Mouse (Mus musculus): ENCODE results near the gene Car4.
A peak's percentile ranks its signal among the peaks of the same experiment; 100 is the strongest.

Gene Car4

DNA sequence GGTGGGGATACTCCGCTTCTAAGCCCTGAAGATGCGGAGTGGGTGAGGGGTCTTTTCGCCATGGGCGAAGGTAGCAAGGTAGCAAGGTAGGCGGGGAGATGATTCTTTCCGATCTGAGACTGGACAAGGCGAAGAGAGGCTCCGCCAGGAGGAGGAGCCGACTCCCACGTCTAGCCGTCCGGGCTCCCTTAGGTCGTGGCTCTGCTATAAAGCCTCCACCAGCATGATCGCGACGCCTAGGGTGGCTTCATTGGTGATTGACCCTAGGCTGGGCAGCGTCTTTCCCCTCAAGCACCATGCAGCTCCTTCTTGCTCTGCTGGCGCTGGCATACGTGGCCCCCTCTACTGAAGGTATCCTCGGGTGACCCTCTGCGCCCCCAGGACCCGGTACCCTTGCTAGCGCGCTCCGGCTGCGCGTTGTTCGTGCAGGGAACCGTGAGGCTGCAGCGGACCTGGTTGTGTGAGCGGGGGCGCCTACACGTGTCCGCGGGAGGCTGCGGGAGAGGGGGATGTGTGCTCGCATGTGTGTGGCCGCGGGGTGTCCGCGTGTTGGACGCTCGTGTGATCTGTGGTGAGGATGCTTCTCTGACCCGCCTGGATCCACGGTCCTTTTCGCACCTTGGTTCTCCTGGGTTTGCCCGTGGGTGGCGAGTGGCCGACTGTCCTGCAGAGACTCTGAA, at the start of gene Car4:
Gene Car4, plus strand, starts transcription at position 196 of the 680 bp plus-strand sequence.
- no peak for DNase-seq (ENCODE audit: extremely low read depth, low read depth)

DNA sequence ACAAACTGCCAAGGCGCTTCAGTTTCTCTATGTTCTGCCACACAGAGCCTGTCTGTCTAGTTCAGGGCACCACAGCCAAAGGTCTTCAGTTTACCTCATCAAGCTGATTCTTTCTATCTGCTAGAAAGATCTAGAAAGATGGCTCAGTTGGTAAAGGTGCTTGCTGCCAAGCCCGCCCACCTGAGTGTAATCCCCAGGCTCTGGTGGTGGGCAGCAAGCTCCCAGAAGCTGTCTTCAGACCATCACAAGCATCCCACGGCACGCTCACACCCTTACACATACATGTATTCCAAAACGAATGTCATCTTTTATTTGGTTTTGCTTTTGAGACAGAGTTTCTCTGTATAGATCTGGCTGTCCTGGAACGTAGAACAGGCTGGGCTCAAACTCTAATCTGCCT, 49.1 kb upstream of the Car4 start:
- no peak for DNase-seq (ENCODE audit: extremely low read depth, low read depth)

DNA sequence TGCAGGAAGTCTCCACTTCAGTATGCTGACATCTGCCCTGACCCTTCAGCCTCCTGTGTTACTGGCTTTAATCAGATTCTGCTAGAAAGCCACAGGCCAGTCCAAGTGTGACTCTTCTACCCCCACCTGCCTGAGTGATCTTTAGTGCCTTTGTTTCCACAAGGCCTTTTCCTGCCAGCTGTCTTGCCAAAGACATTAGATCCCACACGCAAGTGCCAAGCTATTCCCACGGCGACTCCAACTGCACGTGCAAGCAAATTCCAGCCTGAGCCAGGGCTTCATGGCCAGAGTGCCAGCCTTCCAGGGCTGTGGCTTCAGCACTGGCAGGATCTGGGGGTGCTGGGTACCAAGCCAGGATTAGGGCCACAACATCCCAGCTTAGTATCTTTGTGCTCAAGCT, 47.2 kb upstream of the Car4 start:
- no peak for DNase-seq (ENCODE audit: extremely low read depth, low read depth)

DNA sequence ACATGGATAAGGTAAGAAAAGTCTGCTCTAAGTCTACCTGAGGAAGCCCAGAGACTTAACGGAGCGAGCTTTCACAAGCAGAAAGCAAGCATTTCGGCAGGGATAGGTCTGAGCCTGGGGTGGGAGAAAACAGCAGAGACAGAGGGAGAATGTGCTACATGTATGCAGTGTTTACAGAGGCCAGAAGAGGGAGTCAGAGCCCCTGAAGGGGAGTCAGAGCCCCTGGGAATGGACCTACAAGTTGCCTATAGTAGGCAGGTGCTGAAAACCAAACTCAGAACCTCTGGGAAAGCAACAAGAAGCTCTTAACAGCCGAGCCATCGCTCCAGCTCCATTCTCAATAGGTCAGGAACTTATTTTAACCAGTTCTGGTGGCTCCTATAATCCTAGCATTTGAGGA, 42.9 kb upstream of the Car4 start:
- DNase-seq (ENCODE audit: extremely low read depth, low read depth): peak; percentile 36

DNA sequence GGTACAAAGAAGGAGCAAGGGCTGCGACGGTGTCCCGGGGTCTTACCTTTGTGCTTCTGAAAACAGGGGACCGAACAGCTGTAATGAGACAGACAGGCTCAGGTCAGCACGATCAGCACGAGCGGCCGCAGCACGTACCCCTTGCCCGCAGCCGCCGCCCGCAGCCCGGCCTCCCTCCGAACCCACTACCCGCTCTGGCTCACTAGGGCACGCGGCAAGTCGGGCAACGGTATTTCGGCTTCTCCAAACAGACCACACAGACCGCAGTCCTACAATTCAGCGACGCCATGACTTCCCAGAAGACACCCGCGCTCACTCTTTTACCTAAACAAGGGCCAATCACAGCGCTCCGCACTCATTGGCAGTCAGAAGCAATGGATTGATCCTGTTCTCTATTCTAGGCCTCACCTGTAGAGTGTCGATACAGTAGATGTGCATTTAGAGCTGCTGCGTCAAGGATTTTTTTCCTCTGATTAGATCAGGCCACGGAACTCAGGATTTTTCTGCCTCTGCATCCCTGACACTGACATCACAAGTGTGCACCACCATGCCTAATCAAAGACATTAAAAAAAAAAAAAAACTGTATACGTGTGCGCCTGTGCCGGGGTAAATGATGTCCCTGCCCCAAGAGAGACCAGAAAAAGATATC, 41.4 kb upstream of the Car4 start, which contains the start of gene Znhit3:
Gene Znhit3, minus strand, starts transcription at position 314 of the 650 bp plus-strand sequence.
- peak; percentile 93 for DNase-seq (ENCODE audit: extremely low read depth, low read depth)

DNA sequence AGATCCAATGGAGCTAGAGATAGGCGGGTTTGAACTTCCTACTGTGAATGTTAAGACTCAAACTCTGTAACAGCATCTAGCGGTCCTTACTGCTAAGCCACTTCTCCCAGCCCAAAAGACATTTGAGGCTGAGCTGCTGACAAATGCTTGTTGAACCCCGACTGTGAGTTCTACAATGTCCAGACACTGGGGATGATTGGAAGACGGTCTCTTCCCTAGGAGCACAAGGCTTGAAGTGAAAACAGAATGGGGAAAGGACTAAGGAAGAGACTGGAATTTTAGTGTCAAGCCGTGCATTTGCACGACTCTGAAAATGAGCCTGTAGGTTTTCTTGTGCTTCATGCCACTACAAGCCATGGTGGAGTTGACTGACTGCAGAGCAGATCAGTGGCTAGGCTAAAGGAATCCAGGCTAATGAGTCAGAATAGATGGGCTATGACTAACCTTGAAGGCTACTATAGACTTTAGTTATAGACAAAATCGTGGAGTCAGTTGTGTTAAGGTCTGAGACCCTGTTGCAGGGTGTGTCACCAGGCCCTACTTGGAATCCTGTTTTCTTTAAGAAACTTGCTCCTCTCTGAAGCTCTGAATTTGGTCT, 40.8 kb upstream of the Car4 start:
- no peak for DNase-seq (ENCODE audit: extremely low read depth, low read depth)

DNA sequence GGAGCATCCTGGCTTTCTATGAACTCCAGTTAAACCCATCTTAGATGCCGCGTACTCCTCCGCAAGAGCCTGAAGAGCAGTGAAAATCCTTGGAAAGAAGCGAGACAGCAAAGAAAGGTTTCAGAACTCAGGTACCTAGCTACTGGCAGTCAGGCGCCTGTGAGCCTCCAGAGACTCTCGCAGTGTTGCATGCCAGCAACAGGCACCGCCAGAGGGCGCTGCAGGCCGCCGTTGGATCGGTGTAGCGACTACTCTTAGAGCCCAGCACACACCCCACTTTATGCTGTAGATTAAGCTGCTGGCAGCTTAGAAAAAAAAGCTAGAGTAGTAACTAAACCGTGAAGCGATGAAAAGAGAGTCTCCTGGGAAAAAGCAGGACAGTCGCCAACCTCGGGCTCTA, 39.2 kb upstream of the Car4 start:
- DNase-seq (ENCODE audit: extremely low read depth, low read depth): peak; percentile 78

DNA sequence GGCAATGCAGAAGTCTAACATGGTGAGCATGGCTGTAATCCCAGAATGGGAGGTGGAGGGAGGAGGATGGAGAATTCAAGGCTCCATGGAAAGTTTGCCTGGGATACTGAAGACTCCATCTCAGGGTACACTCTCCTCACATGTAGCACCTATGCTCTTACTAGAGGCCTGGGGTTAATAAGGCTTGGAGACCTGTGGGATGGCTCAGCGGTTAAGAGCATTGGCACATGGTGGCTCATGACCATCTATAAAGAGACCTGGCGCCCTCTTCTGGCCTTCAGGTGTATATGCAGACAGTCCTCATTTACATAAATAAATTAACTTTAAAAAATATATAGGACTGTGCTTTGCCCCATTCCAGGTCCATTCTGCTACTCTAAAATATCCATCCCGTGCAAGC, 38.3 kb upstream of the Car4 start:
- DNase-seq (ENCODE audit: extremely low read depth, low read depth): peak; percentile 71

DNA sequence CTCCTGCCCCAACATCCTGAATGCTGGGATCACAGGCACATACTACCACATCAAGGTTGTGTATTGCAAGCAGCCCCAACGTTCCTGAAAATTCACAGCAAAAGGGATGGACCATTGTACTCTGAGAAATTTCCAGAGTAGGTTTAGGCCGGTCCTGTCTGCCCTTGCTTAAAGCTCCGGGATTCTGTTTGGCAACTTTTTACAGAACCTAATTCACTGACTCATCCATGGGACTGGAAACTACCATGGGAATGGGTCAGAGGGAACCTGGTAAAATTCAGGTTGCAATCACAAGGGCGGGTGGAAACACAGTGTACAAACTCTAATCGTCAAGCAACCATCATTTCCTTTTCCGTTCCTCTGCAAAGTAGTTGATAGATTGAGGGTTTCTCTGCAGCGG, 37.6 kb upstream of the Car4 start:
- DNase-seq (ENCODE audit: extremely low read depth, low read depth): no peak

DNA sequence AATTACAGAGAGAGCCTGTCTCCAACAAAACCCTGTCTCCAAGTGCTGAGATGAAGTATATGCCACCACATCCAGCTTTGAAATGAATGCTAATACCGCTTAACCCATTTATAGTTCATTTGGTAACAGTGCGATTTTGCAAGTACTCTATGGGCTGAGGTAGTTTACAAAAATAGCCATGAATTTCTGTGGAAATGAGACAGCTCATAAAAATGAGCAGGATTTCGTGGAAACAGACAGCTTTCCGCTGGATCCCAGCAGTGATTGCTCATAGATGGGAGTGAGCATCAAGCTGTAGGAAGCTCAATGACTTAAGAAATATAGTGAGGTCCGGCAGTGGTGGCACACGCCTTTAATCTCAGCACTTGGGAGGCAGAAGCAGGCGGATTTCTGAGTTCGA, 36.6 kb upstream of the Car4 start:
- no peak for DNase-seq (ENCODE audit: extremely low read depth, low read depth)

DNA sequence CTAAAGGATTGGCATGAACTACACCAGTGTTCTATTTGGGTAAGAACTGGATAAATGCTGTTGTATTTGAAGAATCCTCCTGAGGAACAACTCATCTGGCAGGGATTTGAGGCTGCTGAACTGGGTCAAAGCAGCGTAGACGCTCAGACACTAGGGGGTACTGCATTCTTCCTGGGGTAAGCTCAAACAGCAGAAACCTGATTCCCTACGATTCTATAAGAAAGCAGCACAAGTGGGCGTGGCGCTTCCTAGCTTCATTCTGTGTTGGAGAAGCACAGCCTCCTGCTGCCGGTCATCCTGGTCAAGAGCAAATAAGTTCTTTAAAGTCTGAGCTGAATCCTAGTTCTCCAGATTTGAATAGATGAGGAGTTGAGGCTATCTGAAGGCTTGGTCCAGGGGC, 25.3 kb upstream of the Car4 start:
- DNase-seq (ENCODE audit: extremely low read depth, low read depth): no peak

DNA sequence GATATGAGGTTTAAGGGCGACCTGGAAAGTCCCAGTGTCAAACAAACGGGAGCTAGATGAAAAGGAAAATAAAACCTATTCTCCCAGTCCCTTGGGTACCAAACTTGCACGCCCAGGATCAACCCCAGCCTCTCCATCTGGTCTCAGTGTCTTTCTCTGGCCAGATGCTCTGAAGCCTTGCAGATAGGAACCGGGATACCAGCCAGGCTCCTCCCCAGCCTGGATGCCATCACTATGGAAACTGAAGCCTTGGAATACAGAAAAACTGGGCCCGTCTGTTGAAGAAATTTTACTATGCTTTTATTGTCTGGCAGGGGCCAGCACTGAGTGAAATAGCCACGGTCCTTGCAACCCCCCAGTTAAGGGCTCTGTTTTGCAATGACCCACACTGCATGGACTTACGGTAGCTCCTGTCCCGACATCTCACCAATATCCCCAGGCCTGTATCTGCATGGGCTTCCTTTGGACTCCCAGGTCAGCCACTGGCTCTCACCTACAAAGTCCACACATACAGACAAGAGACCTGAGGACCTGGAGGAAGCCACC, 18.0 kb upstream of the Car4 start:
- no peak for DNase-seq (ENCODE audit: extremely low read depth, low read depth)

DNA sequence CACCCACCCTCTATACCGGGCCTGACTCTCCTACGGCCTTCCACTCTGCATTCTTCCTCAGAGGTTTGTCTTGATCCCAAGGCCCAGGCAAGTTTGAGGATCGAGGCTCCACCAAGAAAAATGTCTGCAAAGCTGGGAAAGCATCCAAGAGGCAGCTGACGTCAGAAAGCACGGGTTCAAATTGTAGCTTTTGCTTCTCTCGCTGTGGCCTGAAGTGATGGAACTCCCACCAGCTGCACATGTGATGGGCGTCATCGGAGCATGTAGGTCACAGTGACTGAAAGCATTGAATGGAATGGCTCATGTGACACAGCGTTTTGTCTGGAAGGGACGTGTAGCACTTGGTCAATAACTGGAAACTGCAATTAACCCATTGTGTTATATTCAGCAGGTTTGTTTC, 17.4 kb upstream of the Car4 start:
- no peak for DNase-seq (ENCODE audit: extremely low read depth, low read depth)

DNA sequence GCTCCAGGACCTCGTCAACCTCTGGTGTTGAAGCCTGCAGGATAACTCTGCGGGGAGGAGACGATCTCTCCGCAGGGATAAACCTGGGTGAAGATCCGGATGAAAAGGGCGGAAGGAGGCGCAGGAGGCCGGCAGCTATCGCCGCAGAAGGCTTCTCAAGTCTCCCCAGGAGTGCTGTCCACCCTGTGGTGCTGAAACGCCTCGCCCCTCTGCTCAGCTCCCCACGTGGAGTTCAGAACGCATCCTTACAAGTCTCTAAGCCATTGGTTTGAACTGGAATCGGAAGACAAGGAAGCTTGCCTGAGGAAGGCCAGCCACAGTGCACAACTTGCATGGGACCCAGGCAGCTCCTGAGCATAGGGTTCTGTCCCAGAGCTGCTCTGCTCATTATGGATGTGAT, 13.6 kb upstream of the Car4 start:
- peak; percentile 24 for DNase-seq (ENCODE audit: extremely low read depth, low read depth)

DNA sequence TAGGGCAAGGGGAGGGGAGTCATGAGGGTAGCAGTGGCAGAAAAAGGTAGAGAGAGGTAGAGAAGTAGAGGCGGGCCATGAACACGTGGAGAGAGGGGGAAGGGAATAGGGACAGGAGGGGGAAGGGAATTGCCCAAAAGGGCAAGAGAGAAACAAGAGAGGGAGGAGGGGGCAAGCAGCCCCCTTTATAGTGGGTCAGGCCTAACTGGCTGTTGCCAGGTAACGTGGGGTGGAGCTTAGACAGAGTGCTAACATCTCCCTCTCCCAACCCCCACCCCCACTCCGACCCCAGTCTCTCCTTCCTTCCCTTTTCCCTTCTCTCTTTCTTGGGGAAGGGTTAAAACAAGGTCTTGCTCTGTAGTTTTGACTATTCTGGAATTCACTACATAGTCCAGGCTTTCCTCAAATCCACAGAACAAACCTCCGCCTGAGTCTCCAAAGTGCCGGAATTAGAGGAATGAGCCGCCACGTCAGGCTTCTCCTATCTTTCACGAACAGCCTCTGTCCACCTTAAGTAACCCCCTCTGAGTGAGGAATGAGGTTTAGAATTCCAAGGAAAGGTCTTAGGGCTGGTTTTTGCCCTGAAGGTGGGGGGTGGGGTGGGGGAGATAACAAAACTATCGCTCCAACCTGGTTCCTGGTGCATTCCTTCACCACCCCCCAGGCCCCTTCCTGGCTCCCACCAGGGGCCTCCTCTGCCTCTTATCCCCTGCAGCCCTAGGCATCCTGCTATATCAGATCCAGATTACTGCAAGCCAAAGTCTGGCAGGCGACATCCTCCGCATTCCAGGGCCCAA, 12.7 kb upstream of the Car4 start:
- DNase-seq (ENCODE audit: extremely low read depth, low read depth): no peak

DNA sequence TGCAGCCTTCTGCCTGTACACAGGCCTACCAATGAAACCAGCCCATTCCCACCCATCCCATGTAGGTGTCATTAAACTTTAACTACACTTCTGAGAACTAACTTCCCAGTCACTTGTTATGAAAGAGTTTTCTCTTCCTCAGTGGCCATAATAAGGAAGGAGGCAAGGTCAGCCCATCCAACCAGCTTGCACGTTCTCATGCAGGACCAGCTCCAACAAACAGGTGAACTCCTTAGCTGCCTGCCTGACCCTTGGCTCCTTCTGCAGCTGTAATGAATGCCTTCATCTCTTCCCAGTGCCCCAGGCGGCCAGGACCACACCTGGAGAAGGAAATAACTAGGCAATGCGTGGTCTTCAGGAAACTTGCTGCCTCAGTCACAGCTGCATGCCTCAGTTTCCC, 11.7 kb upstream of the Car4 start:
- no peak for DNase-seq (ENCODE audit: extremely low read depth, low read depth)

DNA sequence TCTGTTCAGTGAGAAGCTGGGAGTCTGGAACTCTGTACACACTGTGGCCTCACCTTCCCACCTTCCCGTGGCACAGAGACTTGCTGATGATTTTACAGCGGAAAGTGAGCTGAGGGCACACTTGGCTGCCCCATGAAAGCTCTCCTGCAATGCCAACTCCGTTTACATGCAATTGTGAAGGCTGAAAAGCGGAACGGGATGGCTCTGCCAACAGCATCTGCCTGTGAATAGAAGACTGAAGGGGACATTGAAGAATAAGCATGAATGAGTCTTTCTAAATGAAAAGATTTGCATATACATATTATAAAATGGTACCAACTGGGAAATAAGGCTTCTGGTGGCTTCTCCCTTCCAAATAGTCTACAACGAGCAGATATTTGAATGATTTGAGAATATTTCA, 10.4 kb upstream of the Car4 start:
- DNase-seq (ENCODE audit: extremely low read depth, low read depth): no peak

DNA sequence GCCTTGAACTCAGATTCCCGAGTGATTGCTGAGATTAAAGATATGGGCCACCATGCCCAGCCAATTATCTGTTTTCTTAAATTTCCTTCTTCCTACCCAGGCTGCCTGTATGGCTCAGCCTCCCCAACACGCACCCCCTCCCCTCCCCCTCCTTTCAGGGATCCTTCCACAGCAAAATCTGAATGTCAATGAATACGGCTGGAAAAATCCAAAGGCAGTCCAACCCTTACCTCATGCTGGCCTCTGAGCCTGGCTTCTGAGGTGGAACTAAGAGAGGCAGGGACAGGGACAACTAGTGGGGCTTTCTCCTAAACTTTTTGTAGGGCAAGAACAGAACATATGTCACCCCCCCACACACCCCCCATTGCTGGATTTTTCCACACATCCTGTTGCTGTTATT, 9.5 kb upstream of the Car4 start:
- no peak for DNase-seq (ENCODE audit: extremely low read depth, low read depth)

DNA sequence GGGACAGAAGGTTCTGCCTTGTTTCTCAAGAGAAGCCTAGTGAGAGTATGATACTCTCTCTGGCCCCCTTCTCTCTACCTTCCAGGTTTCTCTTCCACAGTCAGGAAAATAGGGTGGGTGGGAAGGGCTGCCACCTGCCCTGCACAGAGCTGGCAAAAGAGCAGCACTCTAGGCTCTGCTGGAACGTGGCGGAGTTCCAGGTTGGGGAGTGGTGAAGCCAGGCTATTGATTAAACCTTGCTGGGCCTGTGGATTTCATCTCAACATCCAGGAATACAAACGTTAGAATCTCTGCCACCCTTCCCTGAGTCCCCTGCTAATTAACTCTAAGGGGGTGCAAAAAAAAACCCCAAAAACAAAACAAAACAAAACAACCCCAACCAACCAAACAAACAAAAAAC, 9.1 kb upstream of the Car4 start:
- no peak for DNase-seq (ENCODE audit: extremely low read depth, low read depth)

DNA sequence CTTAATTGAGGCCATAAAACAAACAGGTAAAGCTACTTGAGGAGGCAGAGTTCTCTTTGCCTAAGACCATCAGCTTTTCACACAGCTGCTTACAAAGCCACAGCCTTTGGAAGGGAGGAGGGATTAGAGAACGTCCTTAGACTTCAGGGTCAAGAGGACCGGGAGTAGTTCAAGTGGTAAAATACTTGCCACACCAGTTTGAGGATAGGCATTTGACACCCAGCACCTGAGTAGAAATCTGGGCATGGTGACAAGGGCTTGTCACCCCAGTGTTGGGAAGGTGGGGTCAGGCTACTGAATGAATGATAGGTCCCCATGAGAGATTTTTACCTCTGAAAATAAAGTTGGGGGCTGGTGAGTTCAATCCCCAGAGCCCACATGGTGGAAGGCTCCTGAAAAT, 5.0 kb upstream of the Car4 start:
- no peak for DNase-seq (ENCODE audit: extremely low read depth, low read depth)

DNA sequence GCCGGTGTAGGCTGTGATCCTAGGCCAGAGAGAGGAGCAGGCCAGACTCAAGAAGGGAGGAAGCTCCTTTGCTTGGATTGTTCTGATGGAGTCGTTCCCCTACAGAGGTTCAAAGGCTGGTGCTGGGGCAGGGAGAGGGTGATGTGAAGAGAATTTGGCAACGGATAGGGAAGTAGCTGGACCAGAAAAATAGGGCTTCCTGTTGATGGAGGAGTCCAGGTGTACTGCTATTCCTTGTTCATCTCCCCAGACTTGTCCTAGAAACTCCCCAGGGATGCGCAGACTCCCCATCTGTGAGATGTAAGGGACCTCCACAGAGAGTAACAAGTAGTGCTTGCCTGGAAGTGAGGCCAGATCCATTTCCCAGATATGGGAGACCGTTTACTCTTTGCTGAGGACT, 1.2 kb upstream of the Car4 start:
- DNase-seq (ENCODE audit: extremely low read depth, low read depth): no peak

DNA sequence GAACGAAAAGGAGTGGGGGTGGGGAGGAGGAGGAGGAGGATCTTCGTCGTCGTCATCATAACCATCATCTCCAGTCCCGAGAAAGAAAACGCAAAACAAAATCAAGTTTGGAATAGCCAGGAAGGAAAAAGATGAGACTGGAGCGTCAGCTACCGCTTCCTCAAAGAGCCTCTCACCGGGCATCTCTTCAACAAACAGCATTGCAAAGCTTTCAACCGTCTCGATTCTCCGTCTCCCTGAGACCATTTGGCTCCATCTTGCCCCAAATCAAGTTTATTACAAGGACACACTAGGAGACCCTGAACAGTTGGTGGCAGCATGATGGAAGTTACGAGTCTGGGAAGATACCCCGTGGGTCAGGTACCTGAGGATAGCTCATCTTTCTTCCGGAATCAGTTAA, 415 bp upstream of the Car4 start:
- DNase-seq (ENCODE audit: extremely low read depth, low read depth): no peak

Measured in MEL-GATA-1-ER (cell line).